In the genomic region with DNA sequence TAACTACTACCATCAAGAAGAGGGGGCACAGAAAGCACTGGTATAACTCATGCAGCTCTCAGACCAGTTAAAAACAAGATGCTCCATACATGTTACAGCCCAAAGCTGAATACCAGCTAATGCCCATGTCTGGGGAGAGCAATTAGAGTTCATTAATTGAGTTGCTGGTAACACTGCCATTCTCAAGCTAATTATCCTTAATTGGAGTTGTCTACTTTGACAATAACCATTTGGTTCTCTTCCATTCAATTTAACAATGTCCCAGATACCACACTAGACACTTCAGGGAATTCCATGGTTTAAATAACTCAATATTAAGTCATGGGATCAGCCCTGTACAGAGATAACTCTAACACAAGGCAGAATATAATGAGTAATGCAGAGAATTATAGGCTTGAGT, we compare ENCODE assay signal across 25 mouse cellular contexts. TPM values are rescaled to one million over a fixed set of nuclear protein-coding genes. Genes with fewer than 3 reads are reported as not detected.
"Had no signal": no experiment of that assay in that cellular context is flagged by ENCODE, and none has a peak within 500 bp of the region (broad histone marks: within the 10 kb centered on the region; RNA-seq: fewer than 3 reads in every experiment).

No protein-coding gene starts in this region.

- H3K9ac ChIP-seq: lung, embryonic 14.5 days; midbrain, embryonic 12.5 days; neural tube, embryonic 13.5 days; neural tube, embryonic 15.5 days; stomach, embryonic 15.5 days had no signal

- H3K36me3 ChIP-seq: midbrain, embryonic 10.5 days; midbrain, embryonic 12.5 days; neural tube, embryonic 13.5 days; neural tube, embryonic 15.5 days; stomach, embryonic 15.5 days had no signal

- H3K4me3 ChIP-seq: midbrain, embryonic 10.5 days; midbrain, embryonic 12.5 days; myocyte; neural tube, embryonic 13.5 days; neural tube, embryonic 15.5 days; stomach, embryonic 15.5 days had no signal

- H3K27ac ChIP-seq: midbrain, embryonic 10.5 days; midbrain, embryonic 12.5 days; neural tube, embryonic 13.5 days; neural tube, embryonic 15.5 days; stomach, embryonic 15.5 days; stomach, postnatal 0 days had no signal

- DNase-seq: lung, adult 18-20 months; lung, embryonic 14.5 days; lung, postnatal 10 days; lung, postnatal 4 days; midbrain, embryonic 14.5 days; right cerebral cortex, postnatal 14 days; thymus, adult 2 months; thymus, postnatal 25 days; thymus, postnatal 4 days had no signal

- H3K27me3 ChIP-seq: midbrain, embryonic 12.5 days; neural tube, embryonic 13.5 days; neural tube, embryonic 15.5 days; stomach, embryonic 15.5 days had no signal

- H3K4me1 ChIP-seq: midbrain, embryonic 10.5 days; midbrain, embryonic 12.5 days; neural tube, embryonic 13.5 days; neural tube, embryonic 15.5 days; stomach, embryonic 15.5 days had no signal

- ATAC-seq: midbrain, embryonic 16.5 days had no signal

- H3K9me3 ChIP-seq: midbrain, embryonic 10.5 days; midbrain, embryonic 12.5 days; neural tube, embryonic 13.5 days; neural tube, embryonic 15.5 days; stomach, embryonic 15.5 days had no signal

- H3K4me2 ChIP-seq: lung, embryonic 14.5 days; midbrain, embryonic 12.5 days; neural tube, embryonic 13.5 days; neural tube, embryonic 15.5 days; stomach, embryonic 15.5 days had no signal

RNA-seq across cellular contexts. Expression of a gene that starts 44.6 kb away (rescaled TPM):
- total RNA-seq: megakaryocyte, adult 5-6 weeks; megakaryocyte-erythroid progenitor cell, adult 5-6 weeks had no signal
- polyA plus RNA-seq: liver, embryonic 16.5 days; lung, embryonic 14.5 days; lung, embryonic 16.5 days; midbrain, embryonic 10.5 days; midbrain, embryonic 12.5 days; midbrain, embryonic 14.5 days; midbrain, embryonic 16.5 days; myocyte; neural tube, embryonic 11.5 days; neural tube, embryonic 13.5 days; neural tube, embryonic 15.5 days; spleen, adult 2 months; stomach, embryonic 15.5 days; stomach, postnatal 0 days; testis, adult 2 months; thymus, adult 2 months; urinary bladder, adult 2 months had no signal
